Mouse (Mus musculus): ENCODE data around the gene Zwilch.
"Not testable (repeated sequence)": the region's sequence is repeated elsewhere in the genome, so short reads cannot be mapped to it uniquely, and the experiment has no call there.

The Zwilch gene

GRCm38 (mm10) chr9:64172816-64173665 is at the start of gene Zwilch, which contains the start of gene Rpl4:
Gene Zwilch, minus strand, starts transcription at chr9:64173104.
Gene Rpl4, plus strand, starts transcription at chr9:64173375.
- in situ Hi-C loops (cut with MboI) = no loop called here

DNA sequence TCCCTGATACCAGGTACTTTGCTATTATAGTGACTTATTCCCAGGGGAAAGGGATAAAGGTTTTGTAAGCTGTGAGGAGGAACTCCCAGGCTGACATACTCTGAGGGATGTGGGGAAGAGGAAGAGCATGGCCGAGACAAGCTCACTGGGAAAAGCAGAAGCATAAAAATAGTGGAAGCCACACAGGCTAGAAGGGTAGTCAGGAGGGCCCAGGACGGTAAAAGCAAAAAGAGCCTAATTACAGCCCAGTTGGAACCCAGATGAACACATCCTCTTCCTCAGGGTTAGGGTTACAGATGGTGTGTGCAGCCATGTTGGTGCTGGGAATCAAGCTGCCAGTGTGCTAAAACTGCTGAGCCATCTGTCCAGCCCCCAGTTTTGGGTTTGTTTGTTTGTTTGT is 49.2 kb upstream of the Zwilch start:
- in situ Hi-C loops (cut with MboI) = no loop called here

DNA sequence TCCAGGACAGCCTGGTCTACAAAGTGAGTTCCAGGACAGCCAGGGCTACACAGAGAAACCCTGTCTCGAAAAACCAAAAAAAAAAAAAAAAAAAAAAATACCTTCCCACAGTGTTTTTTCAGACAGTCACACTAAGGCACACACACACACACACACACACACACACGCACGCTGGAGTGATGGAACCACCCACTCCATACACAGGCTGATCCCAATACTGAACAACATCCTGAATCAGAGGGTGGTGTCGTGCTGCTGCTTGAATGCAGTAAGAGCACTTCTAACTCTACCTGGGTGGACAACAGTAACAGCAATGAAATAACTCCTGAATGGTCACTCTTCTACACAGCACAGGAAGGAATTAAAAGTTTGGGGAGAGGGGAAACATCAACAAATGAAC is 48.6 kb upstream of the Zwilch start:
- in situ Hi-C loops (cut with MboI) = no loop called here

GRCm38 (mm10) chr9:64220603-64221002 is 47.7 kb upstream of the Zwilch start:
- in situ Hi-C loops (cut with MboI) = no loop called here

GRCm38 (mm10) chr9:64219772-64220420 is 47.0 kb upstream of the Zwilch start:
- in situ Hi-C loops (cut with MboI) = no loop called here

DNA sequence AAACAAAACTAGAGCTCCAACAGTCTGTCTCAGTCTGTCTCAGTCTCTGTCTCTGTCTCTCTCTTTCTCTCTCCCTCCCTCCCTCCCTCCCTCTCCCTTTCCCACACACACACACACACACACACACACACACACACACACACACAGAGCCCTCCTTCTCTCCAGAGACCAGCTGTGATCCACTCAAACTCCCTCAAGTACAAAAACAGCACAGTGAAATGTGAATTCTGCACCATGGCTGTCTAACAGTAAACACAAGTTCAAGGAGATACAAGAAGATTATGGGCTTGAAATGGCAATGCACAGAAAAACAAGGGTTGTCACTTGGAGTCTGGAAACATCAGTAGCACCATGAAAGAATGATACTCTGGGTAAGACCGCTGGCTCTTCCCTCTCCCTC is 46.4 kb upstream of the Zwilch start:
- in situ Hi-C loops (cut with MboI) = no loop called here

- in situ Hi-C loops (cut with MboI) = no loop called here
These were observed 45.0 kb upstream of the Zwilch start for GRCm38 (mm10) chr9:64217887-64218286.

- in situ Hi-C loops (cut with MboI) = no loop called here
These were observed 43.7 kb upstream of the Zwilch start for GRCm38 (mm10) chr9:64216641-64217040.

- in situ Hi-C loops (cut with MboI) = no loop called here
These were observed 43.2 kb upstream of the Zwilch start for GRCm38 (mm10) chr9:64216090-64216489.

- in situ Hi-C loops (cut with MboI) = no loop called here
These were observed 41.5 kb upstream of the Zwilch start for GRCm38 (mm10) chr9:64214452-64214851.

DNA sequence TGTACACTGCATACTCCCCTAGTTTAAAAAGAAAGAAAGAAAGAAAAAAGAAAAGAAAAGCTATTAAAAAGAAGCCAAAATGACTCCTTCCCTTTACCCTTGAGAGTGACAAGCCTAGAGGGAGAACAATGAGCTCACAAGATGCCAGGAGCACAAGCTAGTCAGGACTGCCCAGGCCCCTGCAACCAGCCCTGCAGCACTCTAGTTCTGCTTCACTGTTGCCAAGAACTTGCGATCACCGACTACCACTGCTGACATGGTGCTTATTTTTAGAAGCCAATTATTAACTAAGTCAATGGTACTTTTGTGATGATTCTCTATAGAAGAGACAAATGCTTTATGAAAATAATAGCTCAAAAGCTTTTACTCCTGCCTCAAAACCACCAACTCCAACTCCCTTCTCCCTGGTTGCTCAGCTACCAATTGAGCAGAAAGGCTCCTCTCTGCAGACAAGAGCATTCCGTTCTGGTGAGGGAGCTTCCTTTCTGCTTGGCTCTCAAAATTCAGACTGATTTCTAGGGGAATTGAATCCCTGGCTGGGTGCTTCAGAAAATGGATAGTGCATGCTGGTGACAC is 34.7 kb upstream of the Zwilch start:
- in situ Hi-C loops (cut with MboI) = no loop called here

DNA sequence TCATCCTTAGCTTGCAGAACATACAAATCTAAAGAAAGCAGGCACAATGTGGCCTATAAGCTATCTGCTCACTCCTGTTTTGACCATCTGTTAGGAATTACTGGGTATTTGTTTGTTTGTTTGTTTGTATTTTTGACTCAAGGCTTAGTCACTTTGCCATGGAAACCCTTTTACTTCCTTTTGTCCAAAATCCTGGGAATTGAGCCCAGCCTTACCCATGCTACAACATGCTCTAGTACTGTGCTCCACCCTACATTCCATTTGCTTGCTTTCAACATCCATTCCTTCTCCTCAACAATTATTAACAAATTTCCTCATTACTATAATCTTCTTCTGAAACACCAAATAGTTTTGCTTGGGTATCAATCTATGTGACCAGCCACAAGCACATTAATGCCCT is 30.0 kb upstream of the Zwilch start:
- in situ Hi-C loops (cut with MboI) = no loop called here

DNA sequence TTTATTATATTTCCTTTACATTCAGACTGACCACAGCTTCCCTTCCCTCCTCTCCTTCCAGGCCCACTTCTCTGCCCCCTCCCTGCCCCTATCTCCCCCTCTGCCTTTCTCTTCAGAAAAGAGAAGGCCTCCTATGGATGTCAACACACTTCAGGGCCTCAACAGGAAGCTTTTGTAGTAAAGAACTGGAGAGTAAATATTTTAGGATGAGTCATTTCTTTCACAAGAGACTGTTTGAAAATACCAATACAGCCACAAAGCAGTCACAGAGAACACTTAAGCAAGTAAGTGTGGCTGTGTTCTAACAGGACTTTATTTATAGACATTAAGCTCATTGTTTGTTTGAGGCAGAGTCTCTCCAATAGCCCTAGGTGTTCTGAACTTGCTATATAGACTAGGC is 29.4 kb upstream of the Zwilch start:
- in situ Hi-C loops (cut with MboI) = no loop called here

DNA sequence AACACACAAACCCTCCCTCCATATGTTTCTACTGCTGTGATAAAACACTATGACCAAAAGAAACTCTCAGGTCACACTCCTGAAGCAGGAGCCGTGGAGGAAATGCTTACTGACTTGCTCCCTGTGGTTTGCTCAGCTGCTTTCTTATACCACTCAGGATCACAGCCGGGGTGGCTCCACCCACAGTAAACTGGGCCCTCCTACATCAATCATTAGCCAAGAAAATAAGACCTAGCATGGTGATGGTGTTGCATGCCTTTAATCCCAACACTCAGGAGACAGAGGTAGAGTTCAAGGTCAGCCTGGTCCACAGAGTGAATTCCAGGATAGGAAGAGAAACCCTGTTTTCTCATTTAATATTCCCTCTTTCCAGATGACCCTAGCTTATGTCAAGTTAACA is 27.0 kb upstream of the Zwilch start:
- in situ Hi-C loops (cut with MboI) = no loop called here

DNA sequence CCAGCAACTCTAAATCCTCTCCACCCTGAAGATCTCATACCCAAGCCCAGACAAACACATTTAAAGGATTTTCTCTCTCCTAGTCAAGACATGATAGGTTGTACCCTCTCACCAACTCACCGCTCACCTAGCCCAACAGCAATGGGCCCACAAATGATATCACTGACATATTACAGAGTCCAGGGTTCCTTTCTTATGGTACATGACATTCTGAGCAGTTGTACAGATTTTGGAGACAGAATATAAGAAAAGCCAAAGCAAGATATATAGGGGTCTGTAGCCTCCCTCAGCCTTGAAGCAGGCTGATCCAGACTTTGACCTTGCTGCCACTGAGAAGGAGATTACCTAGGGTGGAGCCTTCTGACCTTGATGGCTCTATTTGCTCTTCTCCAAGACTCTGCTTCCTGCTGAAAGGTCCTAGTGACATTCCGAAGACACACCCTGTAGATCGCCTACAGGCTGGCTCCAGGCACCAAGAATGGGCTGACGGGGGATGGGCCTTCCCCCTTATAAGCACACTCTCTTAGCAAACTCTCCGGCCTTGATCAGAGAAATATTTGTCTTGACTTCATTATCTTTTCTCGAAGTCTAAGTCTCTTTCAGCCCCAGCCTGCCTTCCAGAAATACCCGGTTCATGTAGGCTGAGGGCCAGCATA is 26.0 kb upstream of the Zwilch start:
- in situ Hi-C loops (cut with MboI) = not testable (repeated sequence)

- in situ Hi-C loops (cut with MboI) = no loop called here
These were observed 25.3 kb upstream of the Zwilch start for GRCm38 (mm10) chr9:64198068-64198762.

GRCm38 (mm10) chr9:64197524-64197923 is 24.6 kb upstream of the Zwilch start:
- in situ Hi-C loops (cut with MboI) = no loop called here

DNA sequence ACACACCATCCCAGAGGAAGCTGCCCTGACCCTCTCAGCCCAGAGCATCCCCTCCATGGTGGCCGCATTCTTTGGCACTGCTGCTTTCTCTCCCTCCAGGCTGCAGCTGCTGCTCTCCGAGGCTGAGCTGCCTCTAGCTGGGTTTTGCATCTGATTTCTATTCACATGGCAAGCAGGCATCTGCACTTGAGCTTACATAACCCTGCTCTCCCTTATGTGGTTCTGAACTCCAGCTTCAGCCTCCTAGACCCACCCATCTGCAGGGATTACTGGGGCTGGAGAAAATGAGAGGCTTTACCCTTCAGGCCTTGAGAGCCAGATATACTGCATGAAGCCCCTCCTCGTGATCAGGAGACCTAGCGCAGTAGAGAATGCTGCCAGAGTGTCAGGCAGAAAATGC is 22.6 kb upstream of the Zwilch start:
- in situ Hi-C loops (cut with MboI) = no loop called here

DNA sequence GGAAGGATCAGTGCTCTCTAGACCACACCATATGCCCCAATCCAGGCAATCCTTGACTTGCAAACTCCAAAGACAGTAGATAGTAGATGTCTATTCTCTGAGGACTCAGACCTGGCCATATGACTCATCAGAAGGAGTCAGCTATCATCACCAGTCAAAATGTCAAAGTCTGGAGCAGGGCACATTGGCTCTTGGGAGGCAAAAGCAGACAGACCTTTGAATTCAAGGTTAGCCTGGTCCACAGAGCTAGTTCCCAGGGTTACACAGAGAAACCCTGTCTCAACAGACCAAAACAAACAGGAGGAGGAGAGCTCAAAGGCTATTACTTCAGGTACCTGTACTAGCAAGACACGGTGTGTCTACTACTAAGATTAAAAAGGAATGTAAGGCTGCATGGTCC is 21.0 kb upstream of the Zwilch start:
- in situ Hi-C loops (cut with MboI) = no loop called here

GRCm38 (mm10) chr9:64184166-64184840 is 11.4 kb upstream of the Zwilch start:
- in situ Hi-C loops (cut with MboI) = loop anchor here (5.0 kb wide), 1 partner anchor 73 kb away; no protein-coding TSS in a partner anchor

DNA sequence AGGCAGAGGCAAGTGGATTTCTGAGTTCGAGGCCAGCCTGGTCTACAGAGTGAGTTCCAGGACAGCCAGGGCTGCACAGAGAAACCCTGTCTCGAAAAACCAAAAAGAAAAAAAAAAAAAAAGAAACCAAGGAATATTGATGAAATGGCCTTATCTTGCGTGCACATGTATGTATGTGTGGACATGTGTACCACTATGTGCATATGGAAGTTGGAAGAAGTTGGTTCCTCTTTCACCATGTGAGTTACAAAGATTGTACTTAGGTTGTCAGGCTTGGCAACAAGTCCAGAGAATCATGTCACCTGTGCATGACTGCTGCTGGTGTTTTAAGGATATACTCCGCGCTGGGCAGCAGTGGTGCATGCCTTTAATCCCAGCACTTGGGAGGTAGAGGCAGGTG is 10.4 kb upstream of the Zwilch start:
- in situ Hi-C loops (cut with MboI) = loop anchor here (5.0 kb wide), 1 partner anchor 74 kb away; no protein-coding TSS in a partner anchor

All from mature B cell (primary cell).